Mouse (Mus musculus): ENCODE measurements at regions not wholly inside any gene's neighbourhood (a gene's known extent, or its start where the extent isn't known, plus 50 kb on each side); places are given as distances from the start of the nearest gene placed in this dataset.
A peak's percentile ranks its signal among the peaks of the same experiment; 100 is the strongest.

- no peak for DNase-seq
Observed at GRCm38 (mm10) chr14:76247664-76248063, 137.0 kb downstream of the Nufip1 start.

DNA sequence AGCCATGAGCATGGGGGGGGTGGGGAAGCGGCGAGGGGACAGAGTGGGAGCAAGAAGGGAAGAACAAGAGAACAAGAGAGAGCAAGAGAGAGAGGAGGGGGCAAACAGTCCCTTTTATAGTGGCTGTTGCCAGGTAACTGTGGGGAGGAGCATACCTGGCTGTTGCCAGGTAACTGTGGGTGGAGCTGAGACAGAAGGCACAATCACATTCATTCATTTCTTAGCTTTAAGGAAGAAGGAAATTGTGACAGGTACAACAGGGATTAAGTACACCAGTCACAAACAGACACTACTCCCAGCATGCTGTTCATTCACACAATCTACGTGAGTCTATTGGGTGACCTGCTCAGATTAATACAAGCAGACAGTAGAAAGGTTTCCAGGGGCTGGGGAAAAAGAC lies 143.2 kb downstream of the Nufip1 start:
- no peak for DNase-seq

- DNase-seq: no peak
Observed at GRCm38 (mm10) chr14:76254565-76255501, 144.1 kb downstream of the Nufip1 start.

GRCm38 (mm10) chr14:76255971-76256370 lies 145.3 kb downstream of the Nufip1 start:
- DNase-seq: no peak

- DNase-seq: no peak
Observed at GRCm38 (mm10) chr14:76258626-76259025, 147.9 kb downstream of the Nufip1 start.

DNA sequence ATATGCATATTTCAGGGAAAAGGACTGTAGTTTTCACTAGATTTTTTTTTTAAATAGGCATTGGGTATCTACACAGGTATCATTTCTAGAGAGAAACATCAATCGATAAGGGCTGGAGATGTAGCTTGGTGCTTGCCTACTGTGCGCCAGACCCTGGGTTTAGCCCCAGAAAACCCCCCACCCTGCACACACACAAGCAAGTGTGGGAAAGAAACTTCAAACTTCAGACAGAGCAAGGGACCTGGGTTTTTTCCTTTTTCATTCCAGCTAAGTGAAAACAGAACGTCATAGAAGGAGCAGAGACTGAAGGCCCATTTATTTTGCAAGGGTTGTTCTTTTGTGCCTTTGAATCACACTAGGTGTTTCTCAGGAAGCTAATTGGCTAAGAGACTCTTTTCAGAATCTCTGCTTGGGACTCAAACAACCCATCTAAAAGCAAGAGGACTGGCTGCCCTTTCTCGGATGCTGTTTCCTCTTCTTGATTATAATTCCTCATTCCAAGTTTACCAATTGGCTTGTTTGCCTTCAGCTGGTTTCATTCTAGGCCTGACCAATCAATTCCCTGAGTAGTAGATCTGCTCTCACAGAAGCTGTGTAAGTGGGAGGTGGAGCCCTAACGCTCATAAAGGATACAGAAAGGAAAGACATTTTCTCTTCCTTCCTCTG lies 150.1 kb downstream of the Nufip1 start:
- no peak for DNase-seq

DNA sequence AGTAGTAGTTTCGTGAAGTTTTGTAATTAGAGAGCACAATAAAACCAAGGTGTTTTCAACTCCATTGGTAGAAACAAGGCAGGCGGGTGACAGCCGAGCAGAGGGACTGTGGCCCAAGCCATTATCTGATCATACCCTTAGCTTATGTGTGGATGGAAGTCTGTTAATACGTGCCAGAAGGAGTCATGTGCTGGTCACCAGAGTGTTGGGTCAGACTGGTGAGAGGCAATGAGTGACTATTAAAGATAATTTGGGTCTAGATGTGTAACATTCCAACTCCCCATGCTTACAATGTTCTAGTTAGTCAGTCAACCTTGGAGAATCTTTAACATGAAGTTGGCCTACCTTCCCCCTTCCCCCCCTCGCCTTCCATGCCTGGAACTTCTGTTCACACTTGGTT lies 151.1 kb upstream of the Tsc22d1 start:
- DNase-seq: peak; percentile 39

DNA sequence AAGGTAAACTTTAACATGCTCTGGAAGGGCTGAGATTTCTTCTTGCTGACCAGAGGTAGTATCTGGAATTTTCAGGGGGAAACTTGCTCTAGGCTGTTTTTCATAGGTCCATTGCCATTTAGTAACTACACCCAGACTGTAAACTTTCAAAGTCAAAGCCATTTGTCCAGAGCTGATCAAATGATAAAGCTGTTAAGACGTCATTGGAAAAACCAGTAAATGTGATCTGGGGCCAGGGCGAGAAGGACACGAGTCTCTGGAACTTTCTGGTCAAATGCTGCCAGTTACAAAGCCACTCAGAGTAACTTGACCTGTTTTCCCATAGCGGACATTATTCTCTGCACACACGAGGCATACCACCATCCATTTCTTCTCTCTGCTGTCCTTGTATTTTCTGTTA lies 148.9 kb upstream of the Tsc22d1 start:
- DNase-seq: peak; percentile 62

- DNase-seq: no peak
Observed at GRCm38 (mm10) chr14:76266249-76266648, 148.5 kb upstream of the Tsc22d1 start.

DNA sequence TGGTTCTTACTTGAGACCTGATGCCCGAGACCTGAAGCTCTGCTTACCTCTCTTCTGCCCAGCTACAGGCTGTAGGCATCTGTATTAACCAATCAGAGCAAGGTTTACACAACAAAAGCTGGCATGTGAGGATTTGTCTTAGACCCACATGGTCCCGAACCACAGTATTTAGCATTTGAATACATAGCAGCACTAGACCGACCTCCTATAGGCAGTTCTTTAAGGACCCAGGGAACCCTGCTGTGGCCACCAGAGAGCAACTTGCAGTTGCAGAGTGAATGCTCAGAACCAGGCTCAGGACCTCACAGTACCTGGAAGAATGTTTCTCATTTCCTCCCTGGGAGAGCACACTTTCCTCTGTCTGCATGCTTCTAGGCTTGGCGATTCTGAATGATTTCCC lies 147.7 kb upstream of the Tsc22d1 start:
- DNase-seq: no peak

- DNase-seq: no peak
Observed at GRCm38 (mm10) chr14:76271190-76271589, 143.6 kb upstream of the Tsc22d1 start.

DNA sequence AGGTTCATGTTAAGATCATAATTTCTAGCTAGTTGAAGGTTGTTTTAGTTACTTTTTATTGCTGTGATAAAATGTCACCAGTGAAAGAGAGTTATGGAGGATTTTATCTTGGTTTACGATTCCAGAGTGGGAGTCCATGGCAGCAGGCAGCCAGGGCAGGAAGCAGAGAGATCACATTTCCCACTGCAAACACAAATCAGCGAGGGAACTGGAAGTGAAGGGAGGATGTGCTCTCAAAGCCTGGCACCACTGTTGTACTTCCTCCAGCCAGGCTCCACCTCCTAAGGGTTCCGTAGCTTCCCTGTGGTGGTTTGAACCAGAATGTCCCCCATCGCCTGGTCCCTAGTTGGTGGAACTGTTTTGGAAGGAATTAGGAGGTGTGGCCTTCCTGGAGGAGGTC lies 141.9 kb upstream of the Tsc22d1 start:
- DNase-seq: no peak

GRCm38 (mm10) chr14:76276655-76277054 lies 138.1 kb upstream of the Tsc22d1 start:
- no peak for DNase-seq

DNA sequence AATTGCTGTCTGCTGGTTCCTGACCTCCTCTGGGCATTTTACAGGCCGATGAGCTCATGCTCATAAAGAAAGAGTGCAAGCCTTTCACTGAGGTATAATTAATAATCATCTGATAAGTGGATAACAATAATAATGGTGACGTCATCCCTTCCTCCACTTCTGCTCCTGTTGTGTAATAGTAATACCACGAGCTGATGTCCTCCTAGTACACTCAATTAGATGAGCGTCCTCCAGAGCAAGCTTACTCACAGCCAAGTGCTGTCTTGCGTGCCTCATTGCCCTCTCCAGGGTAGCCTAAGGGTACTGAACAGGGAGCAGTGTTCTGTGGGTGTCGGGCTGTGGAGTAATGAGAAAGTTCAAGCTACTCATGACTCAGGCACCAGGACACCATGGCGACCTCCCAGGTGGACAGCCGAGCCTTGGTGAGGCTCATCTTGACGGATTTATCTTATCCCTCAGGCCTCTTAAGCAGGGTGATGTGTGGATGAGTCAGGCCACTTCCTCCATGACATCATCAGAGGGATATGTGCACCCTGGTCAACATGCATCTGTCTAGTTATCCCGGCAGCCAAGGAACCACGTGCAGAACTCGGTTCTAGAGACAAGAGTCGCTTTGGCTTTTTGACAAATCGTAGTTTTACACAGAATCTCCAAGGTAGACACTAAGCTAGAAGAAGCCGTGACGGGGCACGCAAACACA lies 135.9 kb upstream of the Tsc22d1 start:
- no peak for DNase-seq

DNA sequence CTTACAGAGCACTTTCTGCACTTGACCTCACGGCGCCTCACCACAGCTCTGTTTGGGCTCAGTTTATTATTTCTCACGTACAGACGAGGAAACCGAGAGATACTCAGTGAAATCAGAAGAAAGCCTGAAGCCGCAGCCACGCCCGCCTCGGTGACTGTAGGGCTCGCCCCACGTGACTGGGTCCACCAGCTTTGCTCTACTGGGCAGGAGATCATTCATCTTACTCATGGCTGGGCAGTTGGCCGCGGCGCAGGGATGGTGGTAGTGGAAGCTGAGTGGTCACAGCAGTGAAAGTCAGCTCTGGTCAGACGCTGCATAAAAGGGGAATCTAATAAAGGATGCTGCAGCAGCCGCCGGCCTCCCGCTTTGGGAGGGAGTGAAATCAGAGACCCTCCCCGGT lies 135.2 kb upstream of the Tsc22d1 start:
- DNase-seq: no peak

DNA sequence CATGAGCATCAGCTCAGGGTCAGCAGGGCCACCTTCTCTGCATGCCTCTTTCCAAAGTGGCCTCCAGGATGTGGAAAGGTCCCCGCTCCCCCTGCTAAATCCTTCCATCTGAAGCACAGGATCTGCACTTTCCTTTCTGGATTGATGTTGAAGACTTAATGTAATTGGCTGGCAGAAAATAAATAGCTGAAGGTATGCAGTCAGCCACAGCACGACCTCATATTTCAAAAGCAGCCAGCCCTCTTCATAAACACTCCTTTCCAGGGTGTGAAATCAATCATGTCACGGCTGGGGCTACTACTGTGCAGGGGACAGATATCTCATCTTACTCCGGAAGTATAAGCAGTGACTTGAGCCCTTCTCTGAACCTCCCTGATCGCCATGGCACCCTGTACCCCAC lies 132.9 kb upstream of the Tsc22d1 start:
- DNase-seq: no peak

GRCm38 (mm10) chr14:76287768-76288167 lies 127.0 kb upstream of the Tsc22d1 start:
- DNase-seq: no peak

- DNase-seq: no peak
Observed at GRCm38 (mm10) chr14:76290401-76291018, 124.3 kb upstream of the Tsc22d1 start.

- DNase-seq: no peak
Observed at GRCm38 (mm10) chr14:76292211-76292610, 122.5 kb upstream of the Tsc22d1 start.

- DNase-seq: peak; percentile 11
Observed at GRCm38 (mm10) chr14:76295411-76296169, 119.2 kb upstream of the Tsc22d1 start.

DNA sequence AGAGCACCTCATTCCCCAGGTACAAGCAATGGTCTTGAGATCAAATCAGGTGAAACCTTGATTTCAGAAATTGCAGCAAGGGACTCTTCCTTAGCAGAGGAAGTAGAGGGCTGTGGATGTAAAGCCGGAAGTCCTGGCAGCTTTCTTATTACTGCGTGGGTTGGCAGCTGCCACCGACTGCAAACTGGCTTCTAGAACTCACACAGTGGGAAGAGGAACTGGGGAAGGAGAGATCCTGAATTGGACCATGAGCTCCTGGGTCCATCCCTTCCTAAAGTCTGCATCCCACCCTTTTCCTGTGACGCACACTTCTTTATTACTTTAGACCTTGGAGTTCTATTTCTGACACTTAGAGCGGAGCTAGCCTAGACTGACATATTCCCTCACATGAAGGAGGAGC lies 116.9 kb upstream of the Tsc22d1 start:
- no peak for DNase-seq

DNA sequence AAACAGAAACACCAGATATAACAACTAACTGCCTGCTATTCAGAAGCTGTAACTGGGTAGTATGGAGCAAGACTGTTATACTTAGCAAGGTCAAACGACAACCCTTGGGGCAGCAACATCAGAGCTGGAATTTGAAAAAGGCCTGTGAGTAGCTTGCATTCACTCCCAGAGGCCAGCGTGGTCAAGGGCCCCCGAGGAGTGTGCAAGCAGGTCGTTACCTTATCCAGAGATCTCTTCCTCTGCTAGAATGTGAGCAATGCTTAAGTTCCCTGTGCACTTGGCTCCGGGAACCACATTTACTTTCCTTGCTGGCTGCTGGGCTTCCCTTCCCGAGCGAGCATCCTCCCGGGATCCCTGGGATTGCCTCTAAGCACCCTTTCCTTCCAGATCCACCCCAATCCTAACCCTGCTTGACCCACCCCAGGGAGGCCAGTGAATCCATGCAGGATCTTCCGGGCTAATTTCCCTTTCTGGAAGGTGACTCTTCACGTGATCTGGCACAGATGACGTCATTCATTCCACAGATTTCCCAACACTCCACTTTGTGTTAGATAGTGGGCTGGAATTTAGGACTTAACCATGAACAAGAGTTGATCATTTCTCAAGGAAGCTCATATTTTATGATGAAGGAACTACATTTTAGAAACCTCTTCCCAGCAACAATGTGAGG lies 112.3 kb upstream of the Tsc22d1 start:
- peak; percentile 14 for DNase-seq

Measured in kidney, adult 9 months (tissue).